Mouse (Mus musculus) brain, embryonic 14.5 days (tissue): ENCODE measurements around the gene Cldn9.

Experiments used
- CTCF ChIP-seq: fragments of 200-500 bp; IDR thresholded peaks from 2 replicates; pipeline ENCODE4 v1.5.1; 2012; ENCODE audit warnings: inconsistent platforms, mild to moderate bottlenecking, moderate library complexity, borderline replicate concordance; ENCODE audit not compliant: insufficient read depth, insufficient read length; ENCODE audit errors: extremely low read depth
- POLR2A ChIP-seq: fragments of 200-500 bp; IDR thresholded peaks from 2 replicates; pipeline ENCODE4 v1.6.1; 2012; ENCODE audit warnings: mild to moderate bottlenecking, inconsistent platforms, borderline replicate concordance; ENCODE audit not compliant: poor library complexity, insufficient read depth, insufficient read length, severe bottlenecking; ENCODE audit errors: extremely low read depth

DNA sequence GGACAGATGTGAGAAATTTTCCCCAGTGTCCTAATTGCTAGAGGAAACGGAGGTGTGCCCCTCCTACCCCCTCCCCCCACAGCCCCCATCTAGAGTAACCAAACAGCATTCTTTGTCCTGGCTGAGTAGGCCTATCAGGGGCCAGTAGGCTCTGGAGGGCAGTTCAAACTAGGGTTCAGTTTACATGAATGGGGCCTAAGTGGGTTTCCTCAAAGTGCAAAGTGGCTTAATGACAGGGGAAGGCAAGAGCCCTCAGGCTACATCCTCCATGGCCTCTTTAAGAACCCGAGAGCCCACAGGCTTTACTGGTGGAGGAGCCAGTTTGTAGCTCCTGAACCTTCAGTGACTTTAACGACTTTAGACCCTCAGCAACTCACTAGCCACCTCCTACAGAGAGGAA lies 12.0 kb upstream of the Cldn9 start:
- TF ChIP-seq CTCF (no peak), POLR2A (no peak)
